Mouse (Mus musculus): ENCODE data around the gene Iffo2.

The Iffo2 gene

DNA sequence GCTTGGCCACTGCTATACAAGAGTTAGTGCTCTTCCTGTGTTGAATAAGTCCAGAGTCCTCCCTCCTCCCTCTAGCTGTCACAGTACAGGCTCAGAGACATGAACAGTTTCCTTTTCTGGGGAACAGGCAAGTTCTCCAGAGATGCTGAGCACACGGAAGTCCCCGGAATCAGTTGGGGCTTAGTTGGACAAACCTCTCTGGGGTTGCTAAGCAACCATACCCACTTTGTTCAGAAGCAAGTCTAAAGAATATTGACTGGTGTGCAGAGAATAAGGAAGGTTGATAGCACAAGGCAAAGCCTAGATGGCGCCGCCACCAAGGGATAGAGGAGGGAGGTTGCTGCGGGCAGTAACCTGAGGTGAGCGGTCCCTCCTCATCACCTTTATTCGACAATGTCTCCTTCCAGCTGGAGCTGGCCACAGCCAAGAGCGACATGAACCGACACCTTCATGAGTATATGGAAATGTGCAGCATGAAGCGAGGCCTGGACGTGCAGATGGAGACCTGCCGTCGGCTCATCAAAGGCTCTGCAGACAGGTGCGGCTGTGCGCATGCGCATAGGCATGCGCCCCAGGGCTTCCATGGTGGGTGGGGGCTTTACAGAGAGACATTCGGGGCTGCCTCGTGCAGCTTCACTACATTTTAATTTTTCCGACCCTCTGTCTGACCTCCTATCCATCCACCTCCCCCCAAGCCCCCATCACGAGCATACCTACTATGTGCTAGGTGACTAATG, 84.3 kb downstream of the Iffo2 start:
- DNase-seq, result no peak

DNA sequence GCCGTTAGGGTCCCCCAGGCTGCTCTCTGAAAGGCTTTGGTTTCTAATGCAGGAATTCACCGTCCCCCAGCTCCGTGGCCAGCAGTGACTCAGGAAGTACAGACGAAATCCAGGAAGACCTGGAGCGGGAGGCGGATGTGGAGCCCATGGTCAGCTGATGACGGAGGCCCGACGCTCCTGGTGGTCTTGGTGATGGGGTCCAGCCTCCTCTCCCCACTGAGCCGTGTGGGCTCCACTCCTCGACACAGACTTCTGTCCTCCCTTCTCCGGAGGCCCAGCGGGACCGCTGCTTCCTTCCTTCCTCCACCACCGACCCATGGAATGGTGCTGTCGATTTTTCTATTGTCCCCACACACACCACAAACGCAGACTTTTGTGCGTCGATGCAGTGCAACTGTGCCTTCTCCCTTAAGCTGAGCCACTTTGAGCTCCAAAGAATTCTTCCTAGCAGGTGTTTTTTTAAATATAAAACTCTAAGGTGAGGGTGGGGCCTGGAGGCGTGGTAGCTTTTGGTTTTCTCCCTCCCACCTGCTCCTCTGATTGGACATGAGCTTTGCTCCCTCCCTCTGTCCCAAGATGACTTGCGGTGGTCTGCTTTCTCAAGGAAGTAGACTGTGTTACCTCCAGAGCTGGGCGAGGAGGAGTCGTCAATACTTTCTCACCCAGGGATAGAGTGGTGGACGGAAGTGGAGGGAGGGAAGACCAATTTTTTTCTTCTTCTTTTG, 86.1 kb downstream of the Iffo2 start:
- DNase-seq, result peak; percentile 57

- no peak for DNase-seq
Measured at GRCm38 (mm10) chr4:139617001-139617364, 86.6 kb downstream of the Iffo2 start.

GRCm38 (mm10) chr4:139619765-139620164, 89.4 kb downstream of the Iffo2 start:
- no peak for DNase-seq

GRCm38 (mm10) chr4:139622373-139623282, 92.3 kb downstream of the Iffo2 start, which contains the start of gene Aldh4a1:
Gene Aldh4a1 (plus strand): TSS chr4:139622866.
- DNase-seq, result peak; percentile 85

DNA sequence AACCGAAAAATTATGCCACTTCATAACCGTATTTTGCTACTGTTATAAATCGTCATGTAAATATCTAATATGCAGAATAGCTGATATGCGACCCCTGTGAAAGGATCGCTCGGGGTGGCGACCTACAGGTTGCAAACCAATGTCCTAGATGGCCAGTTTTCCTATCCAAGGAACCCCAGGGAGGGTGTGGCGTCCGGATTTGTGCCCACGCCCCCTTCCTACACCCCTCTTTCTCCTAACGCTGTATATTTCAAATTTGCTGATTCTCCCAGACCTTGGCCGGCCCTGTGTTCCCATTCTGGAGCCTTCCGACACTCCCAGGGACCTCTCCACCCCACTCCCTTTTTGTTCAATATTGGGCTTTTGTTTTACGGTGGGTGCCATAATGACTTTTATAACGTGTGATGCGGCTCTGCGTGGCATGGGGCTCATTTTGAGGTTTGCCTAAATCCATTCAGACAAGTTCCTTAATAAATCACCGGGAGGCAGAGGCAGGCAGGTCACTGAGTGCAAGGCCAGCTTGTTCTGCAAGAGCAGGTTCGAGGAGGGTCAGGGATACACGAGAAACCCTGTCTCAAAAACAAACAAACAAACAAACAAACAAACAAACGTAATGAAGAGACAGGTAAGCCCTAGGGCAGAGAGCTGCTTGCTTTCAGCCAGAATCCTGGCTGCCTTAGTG, 93.2 kb downstream of the Iffo2 start:
- no peak for DNase-seq

DNA sequence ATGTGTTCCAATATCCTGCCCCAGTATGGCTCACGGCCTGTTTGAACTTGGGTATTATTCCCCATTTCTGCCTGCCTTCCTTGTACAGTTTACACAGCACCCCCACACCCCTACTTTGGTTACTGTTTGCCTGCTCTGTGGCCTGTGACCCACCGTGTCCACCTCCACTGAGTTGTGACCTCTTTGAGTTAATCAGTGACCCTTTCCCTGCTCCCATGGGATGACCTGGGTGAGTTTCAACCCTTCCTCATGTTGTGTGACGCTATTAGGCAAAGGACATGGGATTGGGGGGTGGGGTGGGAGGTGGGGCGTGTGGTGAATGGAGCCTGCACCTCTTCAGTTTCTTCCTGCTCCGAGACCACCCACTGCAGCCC, 93.8 kb downstream of the Iffo2 start:
- DNase-seq, result no peak

- DNase-seq, result peak; percentile 68
Measured at GRCm38 (mm10) chr4:139624706-139625105, 94.4 kb downstream of the Iffo2 start.

DNA sequence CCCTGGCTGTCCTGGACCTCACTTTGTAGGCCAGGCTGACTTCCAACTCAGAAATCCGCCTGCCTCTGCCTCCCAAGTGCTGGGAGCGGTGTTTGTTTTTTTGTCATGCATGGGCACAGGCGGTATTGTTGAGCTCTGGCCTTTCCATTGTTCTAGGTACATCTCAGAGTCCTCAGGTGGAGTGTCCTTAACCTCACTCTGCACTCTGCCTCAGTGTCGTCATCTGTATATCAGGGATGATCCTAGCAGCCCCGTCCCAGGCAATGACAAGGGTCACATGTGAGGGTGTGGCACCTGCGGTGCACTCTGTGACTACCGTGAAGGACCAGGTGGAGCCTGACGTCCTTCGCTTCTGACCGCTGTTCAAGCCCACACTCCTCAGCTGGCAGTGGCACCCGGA, 97.0 kb downstream of the Iffo2 start:
- DNase-seq, result no peak

DNA sequence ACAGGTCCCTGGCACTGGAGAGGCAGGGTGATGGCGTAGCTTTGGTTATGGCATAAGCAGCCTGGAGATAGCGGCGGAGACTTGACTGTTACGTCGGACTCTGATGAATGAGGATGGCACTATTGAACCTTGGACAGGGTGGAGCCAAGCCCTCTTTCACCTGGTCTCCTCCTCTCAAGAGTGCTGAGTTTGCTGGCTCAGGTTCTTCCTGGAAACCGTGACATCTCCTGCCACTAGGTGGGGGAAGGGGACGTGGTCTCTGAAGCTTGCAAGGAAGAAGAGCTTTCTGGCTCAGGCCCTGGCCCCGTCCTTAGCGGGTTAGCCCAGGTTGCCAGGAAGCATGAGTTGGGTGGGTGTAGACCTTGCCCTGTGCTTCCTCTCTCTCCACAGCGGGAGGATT, 99.8 kb downstream of the Iffo2 start:
- no peak for DNase-seq

- peak; percentile 24 for DNase-seq
Measured at GRCm38 (mm10) chr4:139631141-139631540, 100.8 kb downstream of the Iffo2 start.

DNA sequence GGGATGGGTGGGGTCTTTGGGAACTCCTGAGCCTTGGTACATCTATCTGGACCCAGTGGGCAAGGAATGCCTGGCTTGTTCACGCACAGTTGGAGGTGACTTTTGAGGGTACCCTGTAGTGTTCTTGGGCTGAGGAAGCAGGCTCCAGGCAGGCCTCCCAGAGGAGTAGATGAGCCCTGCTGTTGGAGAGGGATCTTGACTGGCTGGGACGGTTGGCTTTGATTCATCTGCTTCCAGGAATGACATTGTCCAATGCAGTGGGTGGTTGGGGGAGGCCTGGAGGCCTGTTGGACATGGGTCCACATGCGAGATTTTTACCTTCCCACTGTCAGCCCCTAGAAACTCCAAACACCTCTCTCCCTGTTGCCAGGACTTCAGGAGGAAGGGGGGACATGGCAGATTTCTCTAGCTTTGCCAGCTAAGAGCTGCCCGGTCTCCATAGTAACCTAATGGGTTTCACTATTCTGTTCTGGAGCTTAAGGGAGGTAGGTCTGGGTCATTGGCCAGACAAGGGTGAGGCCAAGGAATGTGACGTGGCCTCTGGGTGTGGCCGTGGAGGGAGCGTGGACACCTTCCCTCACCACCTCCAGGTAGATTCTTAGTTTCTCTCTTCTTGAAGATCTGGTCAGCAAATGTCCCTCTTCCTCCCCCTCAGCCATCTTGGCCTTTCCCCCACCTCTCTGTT, 101.4 kb downstream of the Iffo2 start:
- DNase-seq, result no peak

- DNase-seq, result no peak
Measured at GRCm38 (mm10) chr4:139632254-139632580, 101.9 kb downstream of the Iffo2 start.

DNA sequence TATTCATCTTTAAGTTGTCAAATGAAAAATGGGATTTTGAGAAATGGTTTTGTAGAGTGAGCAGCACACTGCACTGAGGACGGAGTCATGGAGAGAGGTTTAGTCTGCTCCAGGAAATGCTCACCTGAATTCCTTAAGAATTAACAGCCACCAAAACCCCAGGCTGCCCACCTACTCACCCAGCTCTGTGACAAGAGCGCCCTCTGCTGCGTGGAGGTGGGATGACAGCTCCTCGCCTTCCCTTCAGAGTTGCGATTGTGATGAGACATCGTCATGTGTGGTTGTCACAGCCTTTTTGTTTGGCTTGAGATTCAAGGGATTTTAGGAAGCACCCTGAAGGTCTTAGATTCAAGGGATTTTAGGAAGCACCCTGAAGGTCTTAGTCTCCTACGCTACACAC, 106.0 kb downstream of the Iffo2 start:
- peak; percentile 84 for DNase-seq

GRCm38 (mm10) chr4:139637847-139638246, 107.5 kb downstream of the Iffo2 start:
- no peak for DNase-seq

- DNase-seq, result no peak
Measured at GRCm38 (mm10) chr4:139638356-139638755, 108.0 kb downstream of the Iffo2 start.

GRCm38 (mm10) chr4:139639801-139640200, 109.5 kb downstream of the Iffo2 start:
- no peak for DNase-seq

DNA sequence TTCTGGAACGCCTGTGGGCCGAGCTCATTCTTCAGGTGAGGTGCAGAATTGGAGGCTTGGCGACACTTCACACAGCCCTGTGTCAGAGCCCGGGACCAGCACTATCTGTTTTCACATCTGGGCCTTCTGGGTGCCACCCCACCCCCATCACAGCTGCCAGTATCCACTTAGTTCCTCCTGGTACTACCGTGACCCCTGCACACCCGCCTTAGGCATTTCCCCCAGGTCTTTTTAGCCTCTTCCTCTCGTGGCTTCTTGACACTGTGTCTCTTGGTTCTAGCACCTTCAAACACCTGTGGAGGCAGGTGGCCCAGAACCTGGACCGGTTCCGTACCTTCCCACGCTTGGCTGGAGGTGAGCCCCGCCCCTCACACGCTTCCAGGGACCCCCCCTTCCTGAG, 110.0 kb downstream of the Iffo2 start:
- DNase-seq, result no peak

- no peak for DNase-seq
Measured at GRCm38 (mm10) chr4:139640775-139641174, 110.4 kb downstream of the Iffo2 start.

DNA sequence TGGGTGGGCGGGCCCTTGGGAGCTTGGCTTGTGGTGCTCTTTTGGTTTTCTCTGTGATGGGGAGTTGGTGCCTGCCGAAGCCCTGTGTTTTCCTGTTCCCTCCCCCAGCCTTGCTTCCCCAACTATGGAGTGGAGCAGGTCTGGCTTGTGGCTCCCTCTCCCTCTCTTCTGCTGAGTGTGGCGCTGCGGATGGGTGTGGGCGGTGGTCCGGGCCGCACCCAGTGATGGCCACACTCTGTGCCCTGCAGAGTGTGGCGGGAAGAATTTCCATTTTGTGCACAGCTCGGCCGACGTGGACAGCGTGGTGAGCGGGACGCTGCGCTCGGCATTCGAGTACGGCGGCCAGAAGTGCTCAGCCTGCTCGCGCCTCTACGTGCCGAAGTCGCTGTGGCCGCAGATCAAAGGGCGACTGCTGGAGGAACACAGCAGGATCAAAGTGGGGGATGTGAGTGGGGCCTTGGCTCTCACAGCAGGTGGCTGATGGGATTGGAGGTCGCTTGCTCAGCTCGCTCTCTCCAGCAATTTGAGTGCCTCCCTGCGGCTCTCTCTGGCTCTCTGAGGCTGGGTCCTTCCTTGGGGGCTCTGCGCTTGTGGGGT, 111.6 kb downstream of the Iffo2 start:
- no peak for DNase-seq

DNA sequence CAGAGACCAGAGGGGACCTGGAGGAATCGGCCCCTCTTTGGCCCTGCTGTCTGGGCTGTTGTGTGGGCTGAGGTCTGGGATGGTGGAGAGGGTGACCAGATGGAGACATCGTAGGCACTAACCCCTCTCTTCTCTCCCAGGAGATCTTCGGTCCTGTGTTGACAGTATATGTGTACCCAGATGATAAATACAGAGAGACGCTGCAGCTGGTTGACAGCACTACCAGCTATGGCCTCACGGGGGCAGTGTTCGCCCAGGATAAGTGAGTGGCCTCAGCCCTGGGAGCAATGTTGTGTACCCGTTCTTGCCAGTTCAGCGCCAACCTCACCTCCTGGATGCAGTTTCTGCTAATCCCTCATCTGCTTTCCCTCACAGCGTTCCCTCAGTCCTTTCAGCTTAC, 113.6 kb downstream of the Iffo2 start:
- peak; percentile 83 for DNase-seq

- no peak for DNase-seq
Measured at GRCm38 (mm10) chr4:139646916-139647315, 116.6 kb downstream of the Iffo2 start.
